In genomic region chr14:123079733-123080132, GRCm38 (mm10) we compare ENCODE assay signal across 27 mouse cellular contexts.
DNase-seq lines count a peak whose midpoint lies in the region; ATAC-seq and TF ChIP-seq lines count a peak whose summit lies in the region.
"Had no signal": no experiment of that assay in that cellular context is flagged by ENCODE, and none has a peak within 500 bp of the region (broad histone marks: within the 10 kb centered on the region; RNA-seq: fewer than 3 reads in every experiment).

No protein-coding gene starts in this region.

- no peaks in the 10 kb centered on the region for H3K9me3 ChIP-seq in liver, embryonic 12.5 days (replicated peaks)
- no peaks in the 10 kb centered on the region for H3K9me3 ChIP-seq in midbrain, postnatal 0 days (ENCODE audit: low read length)
- no peaks in the 10 kb centered on the region for H3K9me3 ChIP-seq in forebrain, embryonic 10.5 days
- H3K9me3 ChIP-seq: embryonic facial prominence, embryonic 10.5 days; embryonic facial prominence, embryonic 13.5 days; G1E; hindbrain, embryonic 12.5 days; hindbrain, embryonic 15.5 days had no signal

- no peaks in the 10 kb centered on the region for H3K36me3 ChIP-seq in liver, embryonic 12.5 days
- no peaks in the 10 kb centered on the region for H3K36me3 ChIP-seq in midbrain, postnatal 0 days (ENCODE audit: insufficient read depth, low read length)
- H3K36me3 ChIP-seq in forebrain, embryonic 10.5 days (replicated peaks) = no peaks in the 10 kb centered on the region
- H3K36me3 ChIP-seq: embryonic facial prominence, embryonic 10.5 days; embryonic facial prominence, embryonic 13.5 days; G1E; hindbrain, embryonic 12.5 days; hindbrain, embryonic 15.5 days had no signal

- DNase-seq in liver = no peak
- peak; percentile 3 for DNase-seq in ES-CJ7 (ENCODE audit: low read depth, low spot score)
- no peak for DNase-seq in midbrain, postnatal 0 days (ENCODE audit: low spot score)
- DNase-seq in forebrain, embryonic 10.5 days (ENCODE audit: extremely low spot score, low spot score) = no peak
- DNase-seq: adrenal gland, adult 8-10 months; adrenal gland, postnatal 25 days; cerebellum, adult 11-12 months; cerebellum, adult 8-10 months; cerebellum, postnatal 10 days; cerebellum, postnatal 36 days; embryo, embryonic 11 days; forebrain, postnatal 0 days; gastrocnemius, adult 2 months; gastrocnemius, postnatal 14 days; heart, adult 11 months had no signal

- H3K4me2 ChIP-seq in liver, embryonic 12.5 days = no peak overlapping the region
- H3K4me2 ChIP-seq in midbrain, postnatal 0 days (ENCODE audit: low read depth, low read length, poor library complexity, severe bottlenecking) = no peak overlapping the region
- H3K4me2 ChIP-seq: embryonic facial prominence, embryonic 13.5 days; heart, embryonic 11.5 days; hindbrain, embryonic 12.5 days; hindbrain, embryonic 15.5 days had no signal

- H3K9ac ChIP-seq in liver, embryonic 12.5 days = no peak overlapping the region
- no peak overlapping the region for H3K9ac ChIP-seq in midbrain, postnatal 0 days (replicated peaks; ENCODE audit: low read length, poor library complexity, severe bottlenecking)
- H3K9ac ChIP-seq: embryonic facial prominence, embryonic 13.5 days; forebrain, postnatal 0 days; hindbrain, embryonic 12.5 days; hindbrain, embryonic 15.5 days had no signal

- peak; percentile 74 for ATAC-seq in liver, embryonic 12.5 days
- ATAC-seq in erythroid progenitor cell, adult 5-6 weeks (replicated peaks; ENCODE audit: low FRiP score, poor library complexity, severe bottlenecking) = 0 out of 2 replicates have a peak, but pooled peaks have one; percentile 46
- no peak for ATAC-seq in midbrain, postnatal 0 days (ENCODE audit: low FRiP score)
- ATAC-seq: activated CD4-positive, CD25-positive, alpha-beta regulatory T cell, adult 4 months; forebrain, embryonic 14.5 days; forebrain, postnatal 0 days; Patski had no signal

- no peak for TF ChIP-seq CTCF in midbrain, postnatal 0 days (IDR thresholded peaks at IDR 0.05)

- WGBS in liver, embryonic 12.5 days (ENCODE audit: insufficient replicate concordance) = 66% methylated on average over 2 of the region's 2 CpGs
- 87% methylated on average over 2 of the region's 2 CpGs for WGBS in midbrain, postnatal 0 days
- 86% methylated on average over 2 of the region's 2 CpGs for WGBS in forebrain, embryonic 10.5 days

- H3K4me1 ChIP-seq in liver, embryonic 12.5 days = peaks cover 14% of the 10 kb centered on the region; the same call in 1 of the 2 replicates
- H3K4me1 ChIP-seq in midbrain, postnatal 0 days (ENCODE audit: insufficient read depth, low read length) = no peaks in the 10 kb centered on the region
- H3K4me1 ChIP-seq in forebrain, embryonic 10.5 days = no peaks in the 10 kb centered on the region
- H3K4me1 ChIP-seq: embryonic facial prominence, embryonic 10.5 days; hindbrain, embryonic 12.5 days; hindbrain, embryonic 15.5 days had no signal

- no peak overlapping the region for H3K27ac ChIP-seq in liver, embryonic 12.5 days
- no peak overlapping the region for H3K27ac ChIP-seq in midbrain, postnatal 0 days (ENCODE audit: low read depth, low read length)
- no peak overlapping the region for H3K27ac ChIP-seq in forebrain, embryonic 10.5 days
- H3K27ac ChIP-seq: embryonic facial prominence, embryonic 10.5 days; embryonic facial prominence, embryonic 13.5 days; gastrocnemius, adult 2 months; hindbrain, embryonic 12.5 days; hindbrain, embryonic 15.5 days had no signal

- H3K27me3 ChIP-seq in liver, embryonic 12.5 days (replicated peaks) = no peaks in the 10 kb centered on the region
- H3K27me3 ChIP-seq in midbrain, postnatal 0 days (ENCODE audit: insufficient read depth, low read length) = no peaks in the 10 kb centered on the region
- H3K27me3 ChIP-seq in forebrain, embryonic 10.5 days (ENCODE audit: poor library complexity, severe bottlenecking) = no peaks in the 10 kb centered on the region
- H3K27me3 ChIP-seq: embryonic facial prominence, embryonic 13.5 days; hindbrain, embryonic 12.5 days; hindbrain, embryonic 15.5 days; Patski had no signal

- H3K4me3 ChIP-seq in liver, embryonic 12.5 days = no peak overlapping the region
- H3K4me3 ChIP-seq in midbrain, postnatal 0 days (ENCODE audit: low read depth, low read length) = no peak overlapping the region
- H3K4me3 ChIP-seq in forebrain, embryonic 10.5 days = no peak overlapping the region
- H3K4me3 ChIP-seq: embryonic facial prominence, embryonic 10.5 days; embryonic facial prominence, embryonic 13.5 days; erythroblast, embryonic 14.5 days; gastrocnemius, adult 2 months; hindbrain, embryonic 12.5 days; hindbrain, embryonic 15.5 days had no signal
